Mouse (Mus musculus) left cerebral cortex, adult 8-10 months (tissue): ENCODE results near the gene Prss16. TPM values are rescaled to one million over a fixed set of nuclear protein-coding genes. Genes with fewer than 3 reads are reported as not detected.
A peak's percentile ranks its signal among the peaks of the same experiment; 100 is the strongest.

Source experiments
- DNase-seq, 2 experiments: peaks; one replicate each; pipeline ENCODE4 v3.0.0; 2022; ENCODE audit warnings: low spot score in 2 of 2
- microRNA-seq, 2 experiments: library from miRNA; unstranded; fragments of <30 nt; microRNA quantifications; one replicate each; pipeline ENCODE4 v1.2.0; 2022
- total RNA-seq, 4 experiments: library from RNA; stranded (reverse); gene quantifications; 2 replicates each; pipeline ENCODE4 v1.2.4; 2022

Gene Prss16
- total RNA-seq, 4 experiments from 2014 or later: 0.33 to 1.3 (median 1.0) TPM

- DNase-seq: peak; percentile 30 to 54
Observed at GRCm38 (mm10) chr13:21974726-21975473, 34.6 kb downstream of the Prss16 start.

GRCm38 (mm10) chr13:21974221-21974725 is 35.3 kb downstream of the Prss16 start:
- DNase-seq: peak; percentile 58 to 80

GRCm38 (mm10) chr13:21971641-21972040 is 37.9 kb downstream of the Prss16 start:
- DNase-seq: no peak

- DNase-seq: no peak
Observed at GRCm38 (mm10) chr13:21969816-21970215, 39.7 kb downstream of the Prss16 start.

- no peak for DNase-seq
Observed at GRCm38 (mm10) chr13:21969269-21969668, 40.3 kb downstream of the Prss16 start.

Small RNAs within 50 kb of the gene (microRNA-seq; reads per million reads assigned to microRNA genes)
- gene Gm44390 (0 reads per million in 2 experiments), gene Gm44486 (0 reads per million in 2 experiments)

Other genes with a start within 250 kb of the Prss16 start
- gene Hist1h1b, start 229.1 kb downstream of the Prss16 start, total RNA-seq: 10 to 100 TPM in 2 of 4 experiments, 1 to 10 TPM in 2; 7.2 to 11.0 (median 10.2) TPM
- gene Hist1h3i, start 226.4 kb downstream of the Prss16 start, total RNA-seq: 10 to 100 TPM; 44.4 to 70.8 (median 54.9) TPM
- gene Hist1h2an, start 222.5 kb downstream of the Prss16 start, total RNA-seq: 1 to 10 TPM in 2 of 4 experiments, not detected in 2; 2.9 to 4.0 TPM
- gene Hist1h2bp, start 222.3 kb downstream of the Prss16 start, total RNA-seq: 10 to 100 TPM in 1 of 4 experiments, 1 to 10 TPM in 3; 6.0 to 11.4 (median 8.5) TPM
- 10 to 100 TPM; 26.3 to 44.6 (median 31.8) TPM for gene Hist1h2bq, start 199.5 kb downstream of the Prss16 start, total RNA-seq
- gene Hist1h2ao, start 199.3 kb downstream of the Prss16 start, total RNA-seq: 10 to 100 TPM in 3 of 4 experiments, not detected in 1; 14.7 to 30.0 (median 20.1) TPM
- gene Hist1h4m, start 198.0 kb downstream of the Prss16 start, total RNA-seq: 100 to 1,000 TPM; 177 to 265 (median 220) TPM
- gene Hist1h4n, start 177.5 kb downstream of the Prss16 start, total RNA-seq: 10 to 100 TPM; 31.1 to 87.2 (median 44.3) TPM
- 10 to 100 TPM in 2 of 4 experiments, 1 to 10 TPM in 1, not detected in 1; 7.5 to 39.9 (median 17.1) TPM for gene Hist1h2ap, start 176.2 kb downstream of the Prss16 start, total RNA-seq
- 10 to 100 TPM; 26.6 to 43.8 (median 31.6) TPM for gene Hist1h2br, start 176.0 kb downstream of the Prss16 start, total RNA-seq
- gene Zfp184, start 64.6 kb downstream of the Prss16 start, total RNA-seq: 1 to 10 TPM; 2.4 to 4.1 (median 3.3) TPM
- gene Pom121l2, start 28.5 kb downstream of the Prss16 start, total RNA-seq: not detected
- gene Hist1h2ah, start 25.8 kb upstream of the Prss16 start, total RNA-seq: 10 to 100 TPM in 3 of 4 experiments, not detected in 1; 15.3 to 27.1 (median 22.8) TPM
- 10 to 100 TPM in 3 of 4 experiments, 1 to 10 TPM in 1; 3.0 to 13.9 (median 10.7) TPM for gene Hist1h2bk, start 26.1 kb upstream of the Prss16 start, total RNA-seq
- gene Hist1h4i, start 31.6 kb upstream of the Prss16 start, total RNA-seq: 10 to 100 TPM; 62.0 to 71.0 (median 68.4) TPM
- 10 to 100 TPM in 3 of 4 experiments, 1 to 10 TPM in 1; 9.0 to 26.2 (median 21.0) TPM for gene Hist1h2ag, start 33.2 kb upstream of the Prss16 start, total RNA-seq
- gene Hist1h2bj, start 33.5 kb upstream of the Prss16 start, total RNA-seq: 10 to 100 TPM in 2 of 4 experiments, 1 to 10 TPM in 2; 7.2 to 11.6 (median 10.4) TPM
- not detected for gene Vmn1r188, start 74.7 kb upstream of the Prss16 start, total RNA-seq
- gene Vmn1r189, start 96.1 kb upstream of the Prss16 start, total RNA-seq: not detected
- not detected for gene Vmn1r191, start 174.2 kb upstream of the Prss16 start, total RNA-seq
- gene Vmn1r192, start 181.4 kb upstream of the Prss16 start, total RNA-seq: not detected
- not detected for gene Vmn1r193, start 213.4 kb upstream of the Prss16 start, total RNA-seq
- not detected for gene Vmn1r194, start 234.5 kb upstream of the Prss16 start, total RNA-seq